Mouse (Mus musculus): ENCODE results near the gene Itfg2.

Gene Itfg2

GRCm38 (mm10) chr6:128424269-128425019 lies at the start of gene Itfg2:
Gene Itfg2 (minus strand): TSS chr6:128424931.
- peak; percentile 94 for DNase-seq (ENCODE audit: low read depth, low spot score)

GRCm38 (mm10) chr6:128474112-128474511 lies 49.4 kb upstream of the Itfg2 start:
- DNase-seq (ENCODE audit: low read depth, low spot score) = no peak

DNA sequence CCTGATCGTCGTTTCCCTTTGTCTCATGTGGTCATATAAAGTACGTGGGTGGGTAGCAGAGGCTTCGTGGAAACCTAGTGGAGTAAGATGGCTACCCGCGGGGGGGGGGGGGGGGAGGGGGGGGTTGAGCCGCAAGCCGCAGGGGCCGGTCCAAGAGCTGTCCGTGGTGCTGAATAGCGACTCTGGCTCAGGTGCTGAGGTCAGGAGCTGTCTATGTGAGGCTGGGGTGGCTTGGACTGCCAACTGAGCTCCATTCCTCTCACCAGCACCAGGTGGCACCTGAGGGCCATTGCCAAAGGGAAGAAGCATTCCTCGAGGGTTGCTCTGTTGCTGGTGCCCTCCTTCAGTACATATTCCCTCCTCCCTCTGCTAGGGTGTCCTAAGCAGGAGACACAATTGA lies 44.7 kb upstream of the Itfg2 start:
- DNase-seq (ENCODE audit: low read depth, low spot score) = no peak

GRCm38 (mm10) chr6:128467298-128467697 lies 42.6 kb upstream of the Itfg2 start:
- no peak for DNase-seq (ENCODE audit: low read depth, low spot score)

DNA sequence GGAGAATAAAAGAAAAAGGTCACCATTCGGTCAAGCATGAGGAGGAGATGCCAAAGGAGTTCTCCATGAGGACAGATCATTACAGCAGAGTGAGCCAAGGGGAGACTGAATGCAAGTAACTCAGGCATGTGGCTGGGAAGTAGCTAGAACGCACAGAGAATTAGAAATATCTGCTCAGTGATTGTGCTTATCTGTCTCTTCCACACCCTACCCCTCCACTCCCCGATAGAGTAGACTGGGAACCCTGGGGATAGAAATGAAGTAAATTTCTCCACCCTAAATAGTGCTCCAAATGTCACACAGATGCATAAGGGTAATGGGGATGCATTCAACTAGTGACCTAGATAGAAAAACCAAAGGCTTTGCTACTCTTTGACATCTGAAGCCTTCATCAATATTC lies 41.8 kb upstream of the Itfg2 start:
- DNase-seq (ENCODE audit: low read depth, low spot score) = no peak

GRCm38 (mm10) chr6:128466043-128466442 lies 41.3 kb upstream of the Itfg2 start:
- no peak for DNase-seq (ENCODE audit: low read depth, low spot score)

- no peak for DNase-seq (ENCODE audit: low read depth, low spot score)
Measured at GRCm38 (mm10) chr6:128464996-128465395, 40.3 kb upstream of the Itfg2 start.

DNA sequence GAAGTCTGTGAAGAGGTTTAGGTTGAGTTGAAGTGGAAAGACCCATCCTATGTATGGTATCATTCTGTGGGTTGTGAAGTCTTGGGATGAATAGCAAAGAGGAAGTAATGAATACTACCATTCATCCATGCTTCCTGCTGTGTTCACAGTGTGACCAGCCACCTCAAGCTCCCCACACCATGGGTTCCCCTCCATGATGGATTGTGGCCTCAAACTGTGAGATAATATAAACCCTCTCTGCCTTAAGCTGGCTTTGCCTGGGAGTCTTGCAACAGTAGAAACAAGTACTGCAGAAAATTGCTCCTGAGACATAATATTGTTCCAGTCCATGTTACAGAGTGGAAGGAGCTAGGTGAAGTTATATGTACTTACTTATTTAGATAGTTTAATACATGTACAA lies 36.9 kb upstream of the Itfg2 start:
- DNase-seq (ENCODE audit: low read depth, low spot score) = no peak

GRCm38 (mm10) chr6:128460729-128461503 lies 36.2 kb upstream of the Itfg2 start:
- no peak for DNase-seq (ENCODE audit: low read depth, low spot score)

DNA sequence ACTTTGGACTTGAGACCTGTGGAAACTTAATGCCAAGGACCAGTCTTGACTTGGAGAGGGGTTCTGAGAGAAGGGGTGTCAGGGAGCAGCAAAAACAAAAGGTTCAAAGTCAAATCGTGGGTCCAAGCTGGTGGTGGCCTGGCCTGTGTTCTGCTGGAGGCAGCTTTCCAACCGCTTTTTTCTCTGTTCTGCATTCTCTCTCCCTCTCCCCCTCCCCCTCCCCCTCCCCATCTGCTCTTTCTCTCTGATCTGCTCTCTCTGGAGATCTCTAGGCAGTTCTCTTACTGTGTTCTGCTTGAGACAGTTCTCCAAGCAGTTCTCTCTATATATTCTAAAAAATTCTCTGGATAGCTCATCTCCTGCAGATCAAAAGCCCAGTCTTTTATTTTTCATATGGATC lies 35.6 kb upstream of the Itfg2 start:
- DNase-seq (ENCODE audit: low read depth, low spot score) = no peak

- no peak for DNase-seq (ENCODE audit: low read depth, low spot score)
Measured at GRCm38 (mm10) chr6:128457186-128457585, 32.5 kb upstream of the Itfg2 start.

DNA sequence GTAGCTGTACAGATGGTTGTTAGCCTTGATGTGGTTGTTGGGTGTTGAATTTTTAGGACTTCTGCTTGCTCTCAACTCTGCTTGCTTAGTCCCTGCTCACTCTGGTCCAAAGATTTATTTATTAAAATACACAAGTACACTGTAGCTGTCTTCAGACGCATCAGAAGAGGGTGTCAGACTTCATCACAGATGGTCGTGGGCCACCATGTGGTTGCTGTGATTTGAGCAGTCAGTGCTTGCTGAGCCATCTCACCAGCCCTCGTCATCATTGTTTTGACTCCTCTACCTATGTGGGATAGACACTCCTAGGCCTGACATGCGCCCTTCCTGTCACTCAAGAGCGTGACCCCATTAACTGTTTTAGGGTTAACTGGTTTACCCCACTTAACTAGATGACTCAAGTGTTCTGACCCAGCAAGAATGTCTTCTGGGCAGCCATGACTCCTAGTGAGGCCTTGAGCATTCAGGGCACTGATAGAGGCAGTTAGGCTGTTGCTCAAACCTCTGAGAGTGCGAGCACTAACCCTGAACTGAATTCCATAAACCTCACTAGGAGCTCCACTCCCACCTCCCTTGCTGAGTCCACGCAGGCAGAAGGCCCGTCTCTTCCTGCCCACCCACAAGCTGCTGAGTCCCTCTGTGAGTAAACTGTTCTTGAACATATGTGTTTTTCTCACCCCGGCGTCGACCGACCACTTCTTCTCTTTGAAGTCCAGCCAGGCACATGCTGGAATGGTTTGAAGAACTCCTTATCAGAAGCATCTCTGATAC lies 31.3 kb upstream of the Itfg2 start:
- no peak for DNase-seq (ENCODE audit: low read depth, low spot score)

- DNase-seq (ENCODE audit: low read depth, low spot score) = no peak
Measured at GRCm38 (mm10) chr6:128447063-128447462, 22.3 kb upstream of the Itfg2 start.

DNA sequence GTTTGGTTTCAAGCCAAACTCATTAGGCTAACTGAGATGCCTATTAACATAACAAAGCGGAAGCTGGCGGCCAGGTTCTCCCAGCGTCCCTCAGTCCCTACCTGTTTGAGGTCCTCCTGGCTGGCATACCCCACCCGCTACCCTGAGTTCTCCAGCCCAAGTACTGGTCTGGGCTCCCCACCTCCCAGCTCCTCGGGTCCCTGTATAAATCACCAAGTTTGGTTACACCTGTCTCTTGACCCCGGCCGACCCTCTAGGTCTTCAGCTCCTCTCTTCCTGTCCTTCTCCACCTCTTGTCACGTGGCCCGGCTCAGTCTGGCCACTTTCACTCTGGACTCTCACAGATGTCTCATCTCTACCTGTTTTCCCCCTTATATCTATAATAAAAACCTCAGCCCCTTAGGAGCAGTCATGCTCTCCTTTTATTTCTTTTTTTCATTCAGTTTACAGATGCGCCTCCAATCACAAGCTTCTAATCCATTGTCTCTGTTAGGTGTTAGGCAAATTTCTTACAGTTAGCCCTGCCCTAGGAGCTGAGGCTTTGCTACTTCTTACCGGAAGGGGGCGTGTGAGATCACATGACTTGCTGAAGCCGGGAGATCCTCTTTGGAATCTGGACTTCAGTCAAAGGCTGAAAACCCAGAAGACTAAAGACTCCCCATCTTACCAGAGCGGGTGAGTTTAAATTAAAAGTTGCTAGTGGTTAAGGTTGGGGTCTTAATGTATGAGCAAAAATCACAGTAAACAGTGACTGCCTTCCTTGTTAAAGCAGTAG lies 21.2 kb upstream of the Itfg2 start:
- DNase-seq (ENCODE audit: low read depth, low spot score) = no peak

DNA sequence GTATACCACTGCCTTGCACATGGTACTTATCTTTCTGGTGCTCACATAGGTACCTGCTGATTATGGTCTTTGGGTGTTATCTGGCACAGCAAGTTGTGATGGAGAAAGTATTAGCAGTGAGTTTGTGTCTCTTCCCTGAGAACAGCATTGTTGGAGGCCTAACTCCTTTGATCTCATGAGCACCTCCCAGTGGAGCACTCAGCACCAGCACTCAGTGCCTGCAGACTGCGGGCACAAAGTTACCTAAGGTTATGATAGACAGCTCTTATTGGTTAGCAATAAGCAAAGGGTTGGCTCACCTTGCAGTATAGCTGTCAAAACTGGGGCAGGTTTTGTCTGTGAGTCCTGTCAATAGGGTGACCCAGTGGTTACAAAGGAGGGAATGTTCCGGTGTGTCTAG lies 15.5 kb upstream of the Itfg2 start:
- no peak for DNase-seq (ENCODE audit: low read depth, low spot score)

DNA sequence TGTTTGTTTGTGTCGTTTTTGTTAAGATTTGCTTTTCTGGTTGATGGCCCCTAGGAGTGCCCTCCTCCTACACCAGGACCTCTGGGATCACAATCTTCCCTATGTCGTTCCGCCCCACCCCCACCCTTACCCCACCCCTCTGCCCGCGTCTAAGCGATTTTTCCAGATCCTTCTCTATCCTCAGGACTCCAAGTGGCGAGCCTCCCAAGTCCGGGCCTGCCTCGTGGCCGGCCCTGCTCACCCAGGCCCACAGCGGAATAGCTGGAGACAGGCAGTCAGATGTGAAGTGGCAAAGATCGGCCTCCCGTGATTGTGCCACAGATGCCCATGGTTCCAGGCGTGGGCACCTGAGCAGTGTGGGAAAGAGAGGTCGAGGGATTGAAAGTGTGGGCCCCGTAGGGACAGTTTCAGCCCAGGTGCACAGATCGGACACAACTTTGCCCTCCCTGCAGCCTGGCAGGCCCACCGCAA lies 14.2 kb upstream of the Itfg2 start:
- DNase-seq (ENCODE audit: low read depth, low spot score) = no peak

- peak; percentile 88 for DNase-seq (ENCODE audit: low read depth, low spot score)
Measured at GRCm38 (mm10) chr6:128438317-128438870, 13.7 kb upstream of the Itfg2 start, which contains the start of gene Fkbp4. Gene Fkbp4 (minus strand): TSS chr6:128438677.

- no peak for DNase-seq (ENCODE audit: low read depth, low spot score)
Measured at GRCm38 (mm10) chr6:128437731-128438316, 13.1 kb upstream of the Itfg2 start.

GRCm38 (mm10) chr6:128437288-128437687 lies 12.6 kb upstream of the Itfg2 start:
- DNase-seq (ENCODE audit: low read depth, low spot score) = no peak

GRCm38 (mm10) chr6:128436356-128437005 lies 11.8 kb upstream of the Itfg2 start:
- no peak for DNase-seq (ENCODE audit: low read depth, low spot score)
